Mouse (Mus musculus) lung, adult 2 months (tissue): ENCODE data around the gene Rgs9bp.
A peak's percentile ranks its signal among the peaks of the same experiment; 100 is the strongest.

Experiments
- CTCF ChIP-seq: fragments of 200-500 bp; IDR thresholded peaks from 2 replicates; pipeline ENCODE4 v1.5.1; 2011; ENCODE audit warnings: mild to moderate bottlenecking, low read length, control low read depth; ENCODE audit not compliant: insufficient read depth
- POLR2A ChIP-seq: fragments of 200-500 bp; IDR thresholded peaks from 2 replicates; pipeline ENCODE4 v1.6.1; 2011; ENCODE audit warnings: low read depth, mild to moderate bottlenecking, control low read depth, low read length, borderline replicate concordance; ENCODE audit errors: extremely low read depth

- TF ChIP-seq POLR2A (peak; percentile 73), CTCF (no peak)
Observed at GRCm38 (mm10) chr7:35555224-35556204, 29.9 kb downstream of the Rgs9bp start.
